ENCODE assay signal across 8 mouse cellular contexts in the genomic region with DNA sequence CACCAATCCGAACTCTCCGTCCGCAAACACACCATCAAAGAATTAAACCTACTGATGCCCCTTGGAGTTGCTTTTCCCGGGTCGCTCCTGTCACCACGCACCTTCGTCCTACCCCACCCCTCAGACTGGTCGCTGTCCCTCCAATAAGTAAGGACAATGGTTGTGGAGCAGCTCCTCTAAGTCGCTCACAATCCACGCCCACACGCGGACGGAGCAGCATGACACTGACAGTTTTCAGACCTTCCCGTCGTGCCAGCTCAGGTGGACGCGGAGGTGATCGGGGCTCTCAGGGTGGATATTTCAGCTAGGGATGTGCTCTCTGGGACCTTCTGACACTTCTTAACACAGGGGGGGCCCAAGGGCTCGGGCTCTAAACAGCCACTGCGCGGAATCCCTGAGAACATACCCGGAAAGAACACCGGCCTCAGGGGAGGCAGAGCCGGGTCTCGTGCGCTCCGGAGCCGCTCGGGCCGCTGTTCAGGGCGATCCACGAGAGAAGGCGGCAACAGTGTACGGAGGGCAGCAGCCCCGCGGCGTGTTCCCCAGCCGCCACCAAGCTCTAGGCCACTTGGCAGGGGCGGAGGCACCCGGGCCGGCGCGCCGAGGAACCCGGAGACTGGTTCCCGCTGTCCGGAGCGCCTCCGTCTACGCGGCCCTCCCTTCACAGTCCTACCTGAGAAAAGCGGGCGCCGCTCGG. TPM values are rescaled to one million over a fixed set of nuclear protein-coding genes. Genes with fewer than 3 reads are reported as not detected.
DNase-seq lines count a peak whose midpoint lies in the region; ATAC-seq and TF ChIP-seq lines count a peak whose summit lies in the region.

No protein-coding gene starts in this region.

- TF ChIP-seq CTCF in stomach, postnatal 0 days (IDR thresholded peaks at IDR 0.05; ENCODE audit: low read depth): no peak

- peak overlapping the region; percentile 83 for H3K4me2 ChIP-seq in intestine, embryonic 16.5 days (ENCODE audit: low read depth, low read length)
- peak overlapping the region; percentile 91 for H3K4me2 ChIP-seq in liver, embryonic 12.5 days
- peak overlapping the region; percentile 88 for H3K4me2 ChIP-seq in stomach, postnatal 0 days (replicated peaks; ENCODE audit: low read depth)

- no peaks in the 10 kb centered on the region for H3K9me3 ChIP-seq in intestine, embryonic 16.5 days (ENCODE audit: control insufficient read depth, low read length)
- H3K9me3 ChIP-seq in liver, embryonic 12.5 days (replicated peaks): no peaks in the 10 kb centered on the region
- H3K9me3 ChIP-seq in stomach, postnatal 0 days (ENCODE audit: control insufficient read depth, low read length): no peaks in the 10 kb centered on the region

- H3K27ac ChIP-seq in intestine, embryonic 16.5 days (ENCODE audit: low read length): peak overlapping the region; percentile 76
- H3K27ac ChIP-seq in liver, embryonic 12.5 days: peak overlapping the region; percentile 96
- peak overlapping the region; percentile 73 for H3K27ac ChIP-seq in stomach, postnatal 0 days (replicated peaks)

- H3K9ac ChIP-seq in intestine, embryonic 16.5 days (ENCODE audit: low read depth, low read length): peak overlapping the region; percentile 97
- H3K9ac ChIP-seq in liver, embryonic 12.5 days: peak overlapping the region; percentile 98
- H3K9ac ChIP-seq in stomach, postnatal 0 days (ENCODE audit: low read length): peak overlapping the region; percentile 83

- H3K36me3 ChIP-seq in intestine, embryonic 16.5 days (ENCODE audit: control insufficient read depth, insufficient read depth, low read length): no peaks in the 10 kb centered on the region
- H3K36me3 ChIP-seq in liver, embryonic 12.5 days: no peaks in the 10 kb centered on the region
- no peaks in the 10 kb centered on the region for H3K36me3 ChIP-seq in stomach, postnatal 0 days (ENCODE audit: control insufficient read depth, insufficient read depth, low read length)

- WGBS in intestine, embryonic 16.5 days: under 1% methylated on average over 55 of the region's 55 CpGs
- WGBS in liver, embryonic 12.5 days (ENCODE audit: insufficient replicate concordance): under 1% methylated on average over 55 of the region's 55 CpGs
- under 1% methylated on average over 54 of the region's 55 CpGs for WGBS in stomach, postnatal 0 days

- H3K4me3 ChIP-seq in intestine, embryonic 16.5 days (ENCODE audit: low read length): peak overlapping the region; percentile 98
- peak overlapping the region; percentile 98 for H3K4me3 ChIP-seq in liver, embryonic 12.5 days
- H3K4me3 ChIP-seq in stomach, postnatal 0 days (ENCODE audit: low read depth, low read length): peak overlapping the region; percentile 93

- peak; percentile 19 for DNase-seq in urinary bladder, postnatal 14 days (ENCODE audit: low spot score)
- DNase-seq in urinary bladder, postnatal 10 days (ENCODE audit: low spot score): no peak
- DNase-seq in c-Kit-positive CD71-positive TER-119-positive erythroid progenitor cells, embryonic 14.5 days (ENCODE audit: low spot score): peak; percentile 65
- DNase-seq in frontal cortex, adult 2 months (ENCODE audit: extremely low spot score in 1 of 2, low spot score in 1 of 2): peak; percentile 5 to 30
- DNase-seq in stomach, postnatal 0 days (ENCODE audit: low spot score): peak; percentile 45

- H3K27me3 ChIP-seq in intestine, embryonic 16.5 days (replicated peaks; ENCODE audit: control insufficient read depth, insufficient read depth, low read length): no peaks in the 10 kb centered on the region
- no peaks in the 10 kb centered on the region; the same call in 1 of the 2 replicates for H3K27me3 ChIP-seq in liver, embryonic 12.5 days (replicated peaks)
- no peaks in the 10 kb centered on the region for H3K27me3 ChIP-seq in stomach, postnatal 0 days (ENCODE audit: control insufficient read depth, insufficient read depth, low read length)

- no peak for TF ChIP-seq EP300 in stomach, postnatal 0 days (optimal IDR thresholded peaks at IDR 0.05)

- peaks cover 9% of the 10 kb centered on the region; the same call in 1 of the 2 replicates for H3K4me1 ChIP-seq in intestine, embryonic 16.5 days (ENCODE audit: control insufficient read depth, insufficient read depth, low read length)
- H3K4me1 ChIP-seq in liver, embryonic 12.5 days: peaks cover 16% of the 10 kb centered on the region
- no peaks in the 10 kb centered on the region for H3K4me1 ChIP-seq in stomach, postnatal 0 days (replicated peaks; ENCODE audit: control insufficient read depth, insufficient read depth)

- peak; percentile 85 for ATAC-seq in intestine, embryonic 16.5 days
- ATAC-seq in liver, embryonic 12.5 days: peak; percentile 65
- ATAC-seq in monocyte, adult 5-6 weeks (replicated peaks; ENCODE audit: insufficient number of reproducible peaks, low FRiP score, low TSS enrichment, poor library complexity, severe bottlenecking): peak; percentile 54; the same call in 1 of the 2 replicates
- peak; percentile 81 for ATAC-seq in stomach, postnatal 0 days (ENCODE audit: low FRiP score, low TSS enrichment)

RNA-seq across cellular contexts. Expression of gene Lnpk, which starts 0.9 kb away (rescaled TPM):
- 28.6 and 29.3 TPM in 2 replicates for polyA plus RNA-seq in frontal cortex, adult 2 months (2012; rRNA removed)
- polyA plus RNA-seq in intestine, embryonic 16.5 days (2015; fragmentation: Nextera tagmentation; extraction: Ambion mirVana): 17.9 and 18.4 TPM in 2 replicates
- polyA plus RNA-seq in liver, embryonic 12.5 days (2016; fragmentation: Nextera tagmentation; extraction: Ambion mirVana): 24.9 and 26.6 TPM in 2 replicates
- 23.9 to 47.3 TPM (median 36.4 TPM) in 3 replicates for total RNA-seq in monocyte, adult 5-6 weeks (2017)
- polyA plus RNA-seq in stomach, postnatal 0 days (2015; fragmentation: Nextera tagmentation; extraction: Ambion mirVana): 10.4 and 12.0 TPM in 2 replicates
